Comparison of ENCODE assay signal across 19 mouse cellular contexts in the genomic region with DNA sequence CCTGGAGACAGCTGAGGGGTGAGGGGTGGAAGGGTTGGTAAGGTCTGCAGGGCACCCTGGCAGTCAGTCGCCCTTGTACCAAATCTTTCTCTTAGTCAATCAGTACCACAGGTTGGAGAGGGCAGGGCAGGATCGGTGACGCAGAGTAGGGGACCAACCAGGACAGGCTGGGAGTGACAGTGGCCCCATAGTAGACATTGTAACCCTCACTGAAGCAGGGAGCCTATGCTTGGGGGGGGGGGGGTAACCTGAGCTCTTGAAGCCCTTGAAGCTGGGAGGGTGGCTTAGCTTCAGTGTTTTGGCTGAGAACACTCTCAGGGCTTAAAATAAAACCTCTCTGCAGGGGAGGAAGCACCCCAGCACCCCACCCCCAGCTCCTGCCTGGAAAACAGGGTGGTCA. TPM values are rescaled to one million over a fixed set of nuclear protein-coding genes. Genes with fewer than 3 reads are reported as not detected.
A peak's percentile ranks its signal among the peaks of the same experiment; 100 is the strongest.
DNase-seq lines count a peak whose midpoint lies in the region; ATAC-seq and TF ChIP-seq lines count a peak whose summit lies in the region.
"Had no signal": no experiment of that assay in that cellular context is flagged by ENCODE, and none has a peak within 500 bp of the region (broad histone marks: within the 10 kb centered on the region; RNA-seq: fewer than 3 reads in every experiment).

No protein-coding gene starts in this region.

- intact Hi-C loops in gastrocnemius, postnatal 14 days (cut with DNase I; ENCODE audit: low total_unique reads) = no loop called here

- H3K27me3 ChIP-seq in hindbrain, embryonic 10.5 days (ENCODE audit: insufficient read depth, poor library complexity, severe bottlenecking) = peaks cover 6% of the 10 kb centered on the region; the same call in 1 of the 2 replicates
- H3K27me3 ChIP-seq in hindbrain, embryonic 14.5 days (ENCODE audit: control insufficient read depth, insufficient read depth, low read length) = no peaks in the 10 kb centered on the region
- H3K27me3 ChIP-seq in midbrain, postnatal 0 days (ENCODE audit: insufficient read depth, low read length) = no peaks in the 10 kb centered on the region
- 0 out of 2 replicates have a peak, but pooled peaks cover 3% of the 10 kb centered on the region for H3K27me3 ChIP-seq in midbrain, embryonic 15.5 days (replicated peaks)
- H3K27me3 ChIP-seq: hindbrain, embryonic 15.5 days; liver, embryonic 15.5 days had no signal

- H3K4me1 ChIP-seq in hindbrain, embryonic 10.5 days (replicated peaks) = peaks cover 65% of the 10 kb centered on the region
- no peaks in the 10 kb centered on the region for H3K4me1 ChIP-seq in hindbrain, embryonic 14.5 days (replicated peaks; ENCODE audit: control insufficient read depth, insufficient read depth, low read length)
- no peaks in the 10 kb centered on the region for H3K4me1 ChIP-seq in midbrain, postnatal 0 days (ENCODE audit: insufficient read depth, low read length)
- H3K4me1 ChIP-seq in midbrain, embryonic 15.5 days = no peaks in the 10 kb centered on the region
- H3K4me1 ChIP-seq: hindbrain, embryonic 15.5 days had no signal

- no peak for ATAC-seq in hindbrain, embryonic 14.5 days (ENCODE audit: low FRiP score)
- ATAC-seq in midbrain, postnatal 0 days (ENCODE audit: low FRiP score) = no peak
- no peak for ATAC-seq in midbrain, embryonic 15.5 days (replicated peaks)

- peaks cover 13% of the 10 kb centered on the region for H3K36me3 ChIP-seq in hindbrain, embryonic 10.5 days
- H3K36me3 ChIP-seq in hindbrain, embryonic 14.5 days (replicated peaks; ENCODE audit: control insufficient read depth, insufficient read depth) = peaks cover 6% of the 10 kb centered on the region
- peaks cover 7% of the 10 kb centered on the region for H3K36me3 ChIP-seq in midbrain, postnatal 0 days (ENCODE audit: insufficient read depth, low read length)
- no peaks in the 10 kb centered on the region for H3K36me3 ChIP-seq in midbrain, embryonic 15.5 days (replicated peaks)

- DNase-seq in hindbrain, embryonic 10.5 days (ENCODE audit: low spot score) = no peak
- DNase-seq in hindbrain, embryonic 14.5 days (ENCODE audit: low spot score) = no peak
- no peak for DNase-seq in midbrain, postnatal 0 days (ENCODE audit: low spot score)
- peak; percentile 41 for DNase-seq in gastrocnemius, postnatal 14 days
- peak; percentile 89 for DNase-seq in skeletal muscle tissue, adult 2 months (ENCODE audit: low read depth, low spot score)
- no peak for DNase-seq in cerebellum, postnatal 14 days
- DNase-seq: adrenal gland, postnatal 36 days; cerebellum, adult 9-10 months; kidney, adult 18-20 months; lung, postnatal 10 days; right cerebral cortex, postnatal 14 days; thymus, postnatal 36 days had no signal

- no peaks in the 10 kb centered on the region for H3K9me3 ChIP-seq in hindbrain, embryonic 10.5 days
- H3K9me3 ChIP-seq in hindbrain, embryonic 14.5 days (ENCODE audit: control insufficient read depth, low read length) = no peaks in the 10 kb centered on the region
- H3K9me3 ChIP-seq in midbrain, postnatal 0 days (ENCODE audit: low read length) = no peaks in the 10 kb centered on the region
- no peaks in the 10 kb centered on the region for H3K9me3 ChIP-seq in midbrain, embryonic 15.5 days
- H3K9me3 ChIP-seq: hindbrain, embryonic 15.5 days; liver, embryonic 15.5 days; megakaryocyte, embryonic 14.5 days had no signal

- H3K4me3 ChIP-seq in hindbrain, embryonic 10.5 days = no peak overlapping the region
- no peak overlapping the region for H3K4me3 ChIP-seq in hindbrain, embryonic 14.5 days (replicated peaks; ENCODE audit: low read length)
- no peak overlapping the region for H3K4me3 ChIP-seq in midbrain, postnatal 0 days (ENCODE audit: low read depth, low read length)
- H3K4me3 ChIP-seq in midbrain, embryonic 15.5 days = no peak overlapping the region
- H3K4me3 ChIP-seq: hindbrain, embryonic 15.5 days; layer of hippocampus, adult 2 months; liver, embryonic 15.5 days; megakaryocyte, embryonic 14.5 days had no signal

- H3K9ac ChIP-seq in hindbrain, embryonic 14.5 days = no peak overlapping the region
- H3K9ac ChIP-seq in midbrain, postnatal 0 days (replicated peaks; ENCODE audit: low read length, poor library complexity, severe bottlenecking) = 0 out of 2 replicates have a peak overlapping the region, but pooled peaks have one; percentile 8
- no peak overlapping the region for H3K9ac ChIP-seq in midbrain, embryonic 15.5 days
- H3K9ac ChIP-seq: hindbrain, embryonic 15.5 days; liver, embryonic 15.5 days had no signal

- 69% methylated on average over 3 of the region's 3 CpGs for WGBS in hindbrain, embryonic 10.5 days
- 69% methylated on average over 3 of the region's 3 CpGs for WGBS in hindbrain, embryonic 14.5 days
- WGBS in midbrain, postnatal 0 days = 64% methylated on average over 3 of the region's 3 CpGs
- WGBS in midbrain, embryonic 15.5 days = 56% methylated on average over 3 of the region's 3 CpGs

- H3K27ac ChIP-seq in hindbrain, embryonic 10.5 days = peak overlapping the region; percentile 17; the same call in 1 of the 2 replicates
- H3K27ac ChIP-seq in hindbrain, embryonic 14.5 days = no peak overlapping the region
- H3K27ac ChIP-seq in midbrain, postnatal 0 days (ENCODE audit: low read depth, low read length) = no peak overlapping the region
- no peak overlapping the region for H3K27ac ChIP-seq in midbrain, embryonic 15.5 days
- H3K27ac ChIP-seq: hindbrain, embryonic 15.5 days; layer of hippocampus, adult 2 months; liver, embryonic 15.5 days; stomach, postnatal 0 days had no signal

- TF ChIP-seq CTCF in midbrain, postnatal 0 days (IDR thresholded peaks at IDR 0.05) = no peak

- H3K4me2 ChIP-seq in hindbrain, embryonic 14.5 days (replicated peaks) = no peak overlapping the region
- no peak overlapping the region for H3K4me2 ChIP-seq in midbrain, postnatal 0 days (ENCODE audit: low read depth, low read length, poor library complexity, severe bottlenecking)
- H3K4me2 ChIP-seq in midbrain, embryonic 15.5 days = no peak overlapping the region
- H3K4me2 ChIP-seq: hindbrain, embryonic 15.5 days; liver, embryonic 15.5 days had no signal

RNA-seq across cellular contexts. Expression of gene Atp2a1, which starts 1.3 kb away (rescaled TPM):
- polyA plus RNA-seq in hindbrain, embryonic 10.5 days (2016; fragmentation: Nextera tagmentation; extraction: Ambion mirVana) = 1.1 and 3.0 TPM in 2 replicates
- 0.30 and 0.31 TPM in 2 replicates for polyA plus RNA-seq in hindbrain, embryonic 14.5 days (2014; fragmentation: Nextera tagmentation; extraction: Ambion mirVana)
- 0.14 and 0.33 TPM in 2 replicates for total RNA-seq in midbrain, postnatal 0 days (2014; rRNA removed)
- 0.35 and 0.56 TPM in 2 replicates for polyA plus RNA-seq in midbrain, postnatal 0 days (2015; fragmentation: Nextera tagmentation; extraction: Ambion mirVana)
- 0.34 and 0.58 TPM in 2 replicates for polyA plus RNA-seq in midbrain, embryonic 15.5 days (2015; fragmentation: Nextera tagmentation; extraction: Ambion mirVana)
- over 10,000 TPM; 16,285 to 17,681 TPM for total RNA-seq in gastrocnemius, postnatal 14 days (2021)
- total RNA-seq: granulocyte monocyte progenitor cell, adult 5-6 weeks had no signal

RNA-seq across cellular contexts. Expression of gene Sh2b1, which starts 13.6 kb away (rescaled TPM):
- 54.4 and 61.0 TPM in 2 replicates for polyA plus RNA-seq in hindbrain, embryonic 10.5 days (2016; fragmentation: Nextera tagmentation; extraction: Ambion mirVana)
- 60.3 and 64.1 TPM in 2 replicates for polyA plus RNA-seq in hindbrain, embryonic 14.5 days (2014; fragmentation: Nextera tagmentation; extraction: Ambion mirVana)
- total RNA-seq in midbrain, postnatal 0 days (2014; rRNA removed) = 41.3 and 46.8 TPM in 2 replicates
- 63.9 and 64.9 TPM in 2 replicates for polyA plus RNA-seq in midbrain, postnatal 0 days (2015; fragmentation: Nextera tagmentation; extraction: Ambion mirVana)
- 84.3 and 87.0 TPM in 2 replicates for polyA plus RNA-seq in midbrain, embryonic 15.5 days (2015; fragmentation: Nextera tagmentation; extraction: Ambion mirVana)
- total RNA-seq in gastrocnemius, postnatal 14 days (2021) = 10 to 100 TPM; 47.1 to 47.6 TPM

RNA-seq across cellular contexts. Expression of gene Tufm, which starts 25.5 kb away (rescaled TPM):
- 156 and 169 TPM in 2 replicates for polyA plus RNA-seq in hindbrain, embryonic 10.5 days (2016; fragmentation: Nextera tagmentation; extraction: Ambion mirVana)
- polyA plus RNA-seq in hindbrain, embryonic 14.5 days (2014; fragmentation: Nextera tagmentation; extraction: Ambion mirVana) = 116 and 136 TPM in 2 replicates
- 68.6 and 86.2 TPM in 2 replicates for total RNA-seq in midbrain, postnatal 0 days (2014; rRNA removed)
- 101 and 106 TPM in 2 replicates for polyA plus RNA-seq in midbrain, postnatal 0 days (2015; fragmentation: Nextera tagmentation; extraction: Ambion mirVana)
- 133 and 137 TPM in 2 replicates for polyA plus RNA-seq in midbrain, embryonic 15.5 days (2015; fragmentation: Nextera tagmentation; extraction: Ambion mirVana)
- total RNA-seq in gastrocnemius, postnatal 14 days (2021) = 100 to 1,000 TPM; 117 to 146 TPM

RNA-seq across cellular contexts. Expression of gene Rabep2, which starts 33.1 kb away (rescaled TPM):
- 28.7 and 28.8 TPM in 2 replicates for polyA plus RNA-seq in hindbrain, embryonic 10.5 days (2016; fragmentation: Nextera tagmentation; extraction: Ambion mirVana)
- polyA plus RNA-seq in hindbrain, embryonic 14.5 days (2014; fragmentation: Nextera tagmentation; extraction: Ambion mirVana) = 18.9 and 20.2 TPM in 2 replicates
- 20.3 and 21.0 TPM in 2 replicates for total RNA-seq in midbrain, postnatal 0 days (2014; rRNA removed)
- 18.5 and 18.7 TPM in 2 replicates for polyA plus RNA-seq in midbrain, postnatal 0 days (2015; fragmentation: Nextera tagmentation; extraction: Ambion mirVana)
- 26.0 and 28.7 TPM in 2 replicates for polyA plus RNA-seq in midbrain, embryonic 15.5 days (2015; fragmentation: Nextera tagmentation; extraction: Ambion mirVana)
- 10 to 100 TPM; 12.1 to 12.7 TPM for total RNA-seq in gastrocnemius, postnatal 14 days (2021)

RNA-seq across cellular contexts. Expression of gene Atxn2l, which starts 41.6 kb away (rescaled TPM):
- 53.4 and 66.8 TPM in 2 replicates for polyA plus RNA-seq in hindbrain, embryonic 10.5 days (2016; fragmentation: Nextera tagmentation; extraction: Ambion mirVana)
- polyA plus RNA-seq in hindbrain, embryonic 14.5 days (2014; fragmentation: Nextera tagmentation; extraction: Ambion mirVana) = 72.6 and 73.7 TPM in 2 replicates
- 80.5 and 84.0 TPM in 2 replicates for total RNA-seq in midbrain, postnatal 0 days (2014; rRNA removed)
- polyA plus RNA-seq in midbrain, postnatal 0 days (2015; fragmentation: Nextera tagmentation; extraction: Ambion mirVana) = 52.1 and 65.4 TPM in 2 replicates
- 75.9 and 83.6 TPM in 2 replicates for polyA plus RNA-seq in midbrain, embryonic 15.5 days (2015; fragmentation: Nextera tagmentation; extraction: Ambion mirVana)
- total RNA-seq in gastrocnemius, postnatal 14 days (2021) = 10 to 100 TPM; 31.1 to 32.4 TPM

Comparison
In these comparisons a context has a peak if more than half of its experiments do, and no peak if none do; other contexts are left out.
1. DNase-seq: peak in gastrocnemius, postnatal 14 days (single experiment) and skeletal muscle tissue, adult 2 months (single experiment); none in hindbrain, embryonic 10.5 days (single experiment), hindbrain, embryonic 14.5 days (single experiment), midbrain, postnatal 0 days (single experiment) and cerebellum, postnatal 14 days (0 of 2).